Mouse (Mus musculus) monocyte, adult 59 days (primary cell): ENCODE measurements around the gene Olfr1493-ps1. TPM values are rescaled to one million over a fixed set of nuclear protein-coding genes. Genes with fewer than 3 reads are reported as not detected.

ENCODE experiments used
- total RNA-seq, 2 experiments: library from RNA; stranded (reverse); gene quantifications; one replicate each; pipeline ENCODE4 v1.2.4; 2023

The Olfr1493-ps1 gene
- not detected for total RNA-seq

GRCm38 (mm10) chr19:13722978-13723377 lies at the start of gene Olfr1493-ps1:
TSS of gene Olfr1493-ps1 (plus strand) at chr19:13723278.

GRCm38 (mm10) chr19:13696968-13697367 lies 26.1 kb upstream of the Olfr1493-ps1 start, which contains the start of gene Olfr1491:
TSS of gene Olfr1491 (plus strand) at chr19:13697268.

GRCm38 (mm10) chr19:13739428-13739827 lies 16.4 kb downstream of the Olfr1493-ps1 start, which contains the start of gene Olfr1494:
TSS of gene Olfr1494 (plus strand) at chr19:13739728.

GRCm38 (mm10) chr19:13764306-13764705 lies 41.2 kb downstream of the Olfr1493-ps1 start, which contains the start of gene Olfr1495:
TSS of gene Olfr1495 (plus strand) at chr19:13764606.

GRCm38 (mm10) chr19:13777578-13777977 lies 54.5 kb downstream of the Olfr1493-ps1 start, which contains the start of gene Olfr1496:
TSS of gene Olfr1496 (plus strand) at chr19:13777878.

Other genes with a start within 250 kb of the Olfr1493-ps1 start
- not detected for gene Olfr1475, start 243.1 kb upstream of the Olfr1493-ps1 start, total RNA-seq
- gene Olfr1477, start 222.7 kb upstream of the Olfr1493-ps1 start, total RNA-seq, result not detected
- gene Olfr1480, start 195.4 kb upstream of the Olfr1493-ps1 start, total RNA-seq, result not detected
- not detected for gene Olfr1484, start 139.8 kb upstream of the Olfr1493-ps1 start, total RNA-seq
- not detected for gene Olfr1487, start 105.9 kb upstream of the Olfr1493-ps1 start, total RNA-seq
- gene Olfr1489, start 91.7 kb upstream of the Olfr1493-ps1 start, total RNA-seq, result not detected
- gene Olfr1490, start 72.2 kb upstream of the Olfr1493-ps1 start, total RNA-seq, result not detected
- gene Olfr1491, start 26.0 kb upstream of the Olfr1493-ps1 start, total RNA-seq, result not detected
- gene Olfr1494, start 16.4 kb downstream of the Olfr1493-ps1 start, total RNA-seq, result not detected
- gene Olfr1495, start 41.3 kb downstream of the Olfr1493-ps1 start, total RNA-seq, result not detected
- not detected for gene Olfr1496, start 54.6 kb downstream of the Olfr1493-ps1 start, total RNA-seq
- not detected for gene Olfr1497, start 74.9 kb downstream of the Olfr1493-ps1 start, total RNA-seq
- not detected for gene Olfr1499, start 96.2 kb downstream of the Olfr1493-ps1 start, total RNA-seq
- not detected for gene Olfr1500, start 107.2 kb downstream of the Olfr1493-ps1 start, total RNA-seq
- gene Olfr1501, start 127.4 kb downstream of the Olfr1493-ps1 start, total RNA-seq, result not detected
- gene Olfr1502, start 138.5 kb downstream of the Olfr1493-ps1 start, total RNA-seq, result not detected
- gene Olfr1504, start 174.7 kb downstream of the Olfr1493-ps1 start, total RNA-seq, result not detected
- gene Olfr1505, start 190.3 kb downstream of the Olfr1493-ps1 start, total RNA-seq, result not detected